Mouse (Mus musculus) MEL-GATA-1-ER (cell line): Measurements from ENCODE around the gene H1f0.
"Not testable (repeated sequence)": the region's sequence is repeated elsewhere in the genome, so short reads cannot be mapped to it uniquely, and the experiment has no call there.

Experiments used
- DNase-seq: peaks from one replicate; pipeline ENCODE4 v3.0.0-alpha.2; 2012; ENCODE audit warnings: low read depth; ENCODE audit errors: extremely low read depth

The H1f0 gene

DNA sequence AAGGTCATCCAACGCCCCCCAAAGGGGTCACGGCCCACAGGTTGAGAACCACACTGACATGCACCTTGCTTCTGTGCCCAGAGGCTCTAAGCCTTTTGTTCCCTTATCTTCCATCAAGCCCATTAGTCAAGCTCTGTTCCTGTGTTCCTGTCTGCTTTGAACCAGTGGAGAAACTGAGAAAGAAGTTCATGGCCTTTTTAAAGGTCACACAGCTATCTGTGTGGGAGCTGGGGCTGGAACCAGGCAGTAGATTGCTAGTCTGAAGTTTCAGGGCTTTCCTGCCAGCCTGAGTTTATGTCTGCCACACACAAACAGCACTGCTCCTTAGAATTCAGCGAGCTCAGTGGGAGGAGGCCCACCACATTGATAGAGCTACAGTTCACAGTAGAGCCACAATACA, 25.2 kb upstream of the H1f0 start:
- DNase-seq = no peak

DNA sequence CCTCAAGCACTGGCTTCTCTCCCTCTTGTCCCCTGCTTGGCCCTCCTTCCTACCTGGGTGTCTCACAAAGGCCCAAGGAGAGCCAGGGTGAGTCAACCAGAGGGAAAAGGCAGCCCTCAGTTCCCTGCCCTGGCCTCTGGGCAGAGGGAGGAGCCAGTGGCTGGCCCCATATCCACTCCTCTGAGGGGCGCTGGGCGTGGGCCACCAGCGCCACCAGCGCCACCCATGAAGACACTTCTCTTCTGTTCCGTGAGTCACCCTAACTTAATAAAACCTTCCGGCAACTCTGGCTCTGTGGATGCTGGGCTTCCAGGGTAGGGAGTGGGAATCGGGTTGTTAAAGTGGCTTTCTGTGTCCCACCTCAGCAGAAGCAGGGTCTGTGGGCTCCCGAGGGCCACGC, 22.7 kb upstream of the H1f0 start:
- DNase-seq = no peak

DNA sequence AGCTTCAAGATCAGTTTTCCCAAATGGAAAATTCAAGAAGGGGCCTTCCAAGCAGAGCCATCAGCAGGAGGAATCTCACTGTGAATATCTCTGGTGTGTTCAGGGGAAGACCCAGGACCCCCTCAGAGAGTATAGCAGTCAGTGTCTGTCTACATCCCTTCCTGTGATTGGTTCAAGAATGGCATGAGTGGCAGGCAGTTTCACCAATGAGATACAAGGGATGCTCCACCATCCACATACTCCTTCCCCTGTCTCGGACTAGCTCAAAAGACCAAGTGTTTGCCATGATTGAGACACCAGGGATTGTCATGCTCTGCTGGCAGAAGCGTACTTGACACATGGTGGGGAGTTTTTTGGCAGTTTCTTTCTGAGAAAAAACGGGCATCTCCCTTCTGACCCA, 21.6 kb upstream of the H1f0 start:
- DNase-seq = no peak

DNA sequence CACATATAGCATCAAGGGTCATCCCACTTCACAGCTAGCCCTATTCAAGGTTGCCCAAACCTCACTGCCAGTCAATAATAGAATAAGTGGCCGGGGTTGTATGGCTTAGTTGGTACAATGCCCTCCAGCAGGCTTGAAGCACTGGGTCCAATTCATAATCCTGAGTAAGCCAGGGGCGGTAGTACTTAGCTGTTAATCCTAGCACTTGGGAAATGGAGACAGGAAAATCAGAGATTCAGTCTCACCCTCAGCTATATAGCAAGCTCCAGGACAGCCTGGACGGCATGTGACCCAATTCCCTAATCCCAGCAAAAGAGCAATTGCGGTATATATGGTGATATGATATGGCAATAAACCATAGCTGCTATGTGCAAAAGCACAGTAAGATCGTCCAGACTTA, 21.2 kb upstream of the H1f0 start:
- DNase-seq = no peak

DNA sequence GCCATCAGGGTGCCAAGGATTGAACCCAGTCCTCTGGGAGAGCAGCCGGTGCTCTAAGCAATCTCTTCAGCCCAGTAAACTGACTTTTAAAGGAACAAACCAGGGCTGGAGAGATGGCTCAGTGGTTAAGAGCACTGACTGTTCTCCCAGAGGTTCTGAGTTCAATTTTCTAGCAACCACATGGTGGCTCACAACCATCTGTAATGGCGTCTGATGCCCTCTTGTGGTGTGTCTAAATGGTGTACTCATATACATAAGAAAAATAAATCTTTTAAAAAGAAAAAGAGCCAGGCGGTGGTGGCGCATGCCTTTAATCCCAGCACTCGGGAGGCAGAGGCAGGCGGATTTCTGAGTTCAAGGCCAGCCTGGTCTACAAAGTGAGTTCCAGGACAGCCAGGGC, 20.4 kb upstream of the H1f0 start:
- not testable (repeated sequence) for DNase-seq

DNA sequence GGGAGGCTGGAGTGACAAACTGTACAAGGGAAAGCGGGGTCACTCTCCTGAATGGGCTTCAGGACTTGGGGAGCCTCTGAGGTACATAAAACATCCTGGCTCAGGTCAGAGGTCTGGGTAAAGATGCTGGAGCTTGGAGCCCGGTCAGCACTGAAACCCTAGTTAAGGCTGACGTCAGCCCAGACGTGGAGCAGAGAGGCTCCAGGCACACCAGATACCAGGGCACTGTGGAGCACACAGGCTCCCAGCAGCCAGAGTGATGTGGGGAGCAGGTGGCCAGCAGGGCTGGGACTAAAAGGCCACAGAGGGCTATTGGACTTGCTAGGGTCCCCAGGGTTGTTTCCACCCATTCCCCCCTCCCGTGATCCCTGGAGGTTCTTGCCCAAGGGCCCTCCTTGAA, 18.5 kb upstream of the H1f0 start:
- DNase-seq = no peak

DNA sequence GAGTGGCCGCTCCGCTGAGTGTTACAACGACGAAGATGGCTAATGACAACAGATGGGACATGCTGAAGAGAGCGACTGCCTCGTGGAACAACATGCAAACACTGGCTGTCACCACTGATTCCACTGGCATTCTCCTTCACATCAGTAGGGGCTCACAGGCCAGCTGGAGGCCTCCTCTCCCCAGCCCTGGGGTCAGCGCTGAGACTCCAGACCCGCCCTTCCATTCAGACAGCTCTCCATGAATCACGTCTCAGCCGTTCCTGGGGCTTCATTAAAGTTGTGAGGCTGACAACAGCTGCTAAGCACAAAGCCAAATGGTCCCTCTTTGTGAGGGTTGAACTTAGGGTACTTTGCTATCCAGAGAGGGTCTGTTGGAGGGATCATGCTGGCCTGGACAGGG, 16.7 kb upstream of the H1f0 start:
- no peak for DNase-seq

DNA sequence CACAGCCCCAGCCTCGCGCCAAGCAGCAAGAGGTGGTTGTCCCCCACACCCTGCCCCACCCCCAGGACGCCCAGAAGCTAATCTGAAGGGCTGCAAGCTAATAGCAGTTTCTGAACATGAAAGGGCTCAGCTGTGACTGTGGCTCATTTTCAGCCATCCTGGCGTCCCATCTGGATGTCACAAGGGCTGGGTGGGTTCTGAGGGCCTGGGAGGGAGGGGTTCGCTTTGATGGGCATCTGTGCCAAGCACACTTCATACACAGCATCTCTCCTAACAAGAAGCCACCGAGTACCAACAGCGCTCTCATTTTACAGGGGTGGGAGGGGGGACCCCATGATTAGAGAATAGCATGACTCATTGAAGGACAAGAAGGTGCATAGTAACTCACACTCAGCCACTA, 14.9 kb upstream of the H1f0 start:
- no peak for DNase-seq

DNA sequence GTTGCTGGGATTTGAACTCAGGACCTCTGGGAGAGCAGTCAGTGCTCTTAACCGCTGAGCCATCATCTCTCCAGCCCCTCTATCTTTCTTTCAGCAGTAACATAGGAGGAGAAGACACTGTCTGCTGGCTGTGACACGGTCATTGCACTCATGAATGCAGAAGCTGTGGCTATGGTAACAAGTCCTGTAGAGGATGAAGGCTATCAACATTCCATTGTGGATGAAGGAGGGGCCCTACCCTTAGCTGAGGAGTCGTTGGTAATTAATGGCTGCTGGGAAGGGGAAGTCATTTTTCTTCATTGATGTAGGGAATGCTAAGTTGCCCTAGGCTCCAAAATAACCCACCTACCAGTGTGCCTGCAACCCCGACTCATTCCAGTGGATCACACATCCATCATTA, 10.1 kb upstream of the H1f0 start:
- DNase-seq = no peak

DNA sequence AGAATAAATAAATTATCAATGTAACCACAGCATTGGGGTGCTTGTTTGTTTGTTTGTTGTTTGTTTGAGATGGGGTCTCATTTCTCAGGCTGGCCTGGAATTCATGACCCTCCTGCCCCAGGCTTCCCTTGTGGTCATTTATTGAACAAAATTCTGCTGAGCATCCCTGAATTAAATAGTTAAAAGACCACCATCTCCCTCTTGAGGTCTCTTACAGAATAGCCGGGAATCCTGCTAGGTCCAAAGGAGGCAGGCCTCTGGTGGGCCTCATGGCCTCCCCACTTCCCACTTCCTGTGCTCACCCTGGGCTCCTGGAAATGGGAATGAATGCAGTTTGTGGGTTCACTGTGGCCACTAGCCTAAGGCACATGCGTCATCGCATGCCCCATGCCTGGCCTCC, 9.4 kb upstream of the H1f0 start:
- DNase-seq = no peak

DNA sequence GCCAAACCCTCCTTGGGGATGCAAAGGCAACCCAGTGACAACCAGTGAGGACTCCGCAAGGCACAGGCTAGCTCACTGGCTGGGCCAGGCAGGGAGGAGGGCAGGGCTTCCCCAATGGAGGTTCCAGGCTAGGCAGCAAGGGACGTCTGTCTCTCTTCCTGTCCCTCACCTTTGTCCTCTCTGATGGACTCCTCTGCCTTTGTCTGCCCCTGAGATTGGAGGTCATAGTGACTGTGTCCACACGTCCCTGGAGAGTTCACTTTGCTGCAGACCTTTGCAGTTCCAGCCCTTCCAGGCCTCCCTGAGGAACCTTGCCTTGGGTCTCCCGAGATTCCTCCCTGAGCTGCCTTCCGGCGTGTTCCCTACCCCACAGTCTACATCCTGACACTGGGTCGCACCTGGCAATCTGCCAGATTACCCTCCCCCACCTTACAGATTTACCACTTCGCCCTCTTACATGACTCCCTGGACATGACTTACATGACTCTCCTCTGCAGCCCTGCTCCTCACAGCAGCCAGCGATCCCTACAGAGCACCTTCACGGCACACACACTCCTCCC, 5.5 kb upstream of the H1f0 start:
- no peak for DNase-seq

DNA sequence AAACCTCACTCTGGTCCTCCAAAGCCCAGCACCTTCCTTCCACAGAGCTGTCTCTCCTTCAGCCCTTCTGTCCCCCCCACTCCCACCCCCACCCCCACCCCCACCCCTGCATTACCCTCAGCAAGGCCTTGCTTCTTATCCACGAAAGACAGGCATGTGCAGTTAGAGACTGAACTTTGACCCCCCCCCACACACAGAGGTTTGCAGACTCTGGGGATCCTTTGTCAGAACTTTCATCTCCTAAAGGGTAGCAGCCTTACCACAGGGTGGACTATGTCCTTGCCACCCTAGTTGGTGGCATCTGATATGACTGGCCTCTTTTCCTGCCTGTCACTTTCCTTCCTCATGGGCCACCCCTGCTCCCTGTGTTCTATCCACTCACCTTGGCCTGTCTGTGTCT, 4.9 kb upstream of the H1f0 start:
- DNase-seq = no peak

DNA sequence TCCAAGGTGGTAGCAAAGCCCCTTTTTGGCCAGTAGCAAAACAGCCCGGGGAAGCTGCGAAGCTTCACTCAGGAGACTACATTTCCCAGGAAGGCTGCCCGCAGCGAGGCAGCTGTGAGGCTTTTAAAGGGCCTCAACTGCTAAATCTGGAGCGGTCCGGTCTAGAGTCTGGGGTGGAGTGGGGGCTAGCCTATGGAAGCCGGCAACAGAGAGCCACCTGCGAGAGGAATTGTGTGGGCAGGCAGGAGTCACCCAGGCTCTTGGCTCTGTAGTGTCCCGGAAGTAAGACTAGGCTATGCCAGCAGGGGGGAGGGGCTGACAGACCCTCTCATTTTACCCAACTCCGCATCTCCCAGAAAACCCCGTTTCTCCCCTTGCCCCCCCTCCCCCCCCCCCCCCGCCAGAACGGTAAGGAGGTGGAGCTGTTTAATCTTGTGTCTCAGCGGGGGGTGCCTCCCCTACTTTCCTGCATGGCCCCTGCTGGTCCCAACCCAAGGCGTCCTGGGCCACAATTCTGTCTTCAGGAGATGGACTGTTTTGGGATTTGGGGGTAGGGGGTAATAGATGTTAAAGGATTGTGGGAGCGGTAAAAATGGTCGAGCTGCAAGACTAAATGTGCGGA, 2.5 kb upstream of the H1f0 start:
- no peak for DNase-seq

DNA sequence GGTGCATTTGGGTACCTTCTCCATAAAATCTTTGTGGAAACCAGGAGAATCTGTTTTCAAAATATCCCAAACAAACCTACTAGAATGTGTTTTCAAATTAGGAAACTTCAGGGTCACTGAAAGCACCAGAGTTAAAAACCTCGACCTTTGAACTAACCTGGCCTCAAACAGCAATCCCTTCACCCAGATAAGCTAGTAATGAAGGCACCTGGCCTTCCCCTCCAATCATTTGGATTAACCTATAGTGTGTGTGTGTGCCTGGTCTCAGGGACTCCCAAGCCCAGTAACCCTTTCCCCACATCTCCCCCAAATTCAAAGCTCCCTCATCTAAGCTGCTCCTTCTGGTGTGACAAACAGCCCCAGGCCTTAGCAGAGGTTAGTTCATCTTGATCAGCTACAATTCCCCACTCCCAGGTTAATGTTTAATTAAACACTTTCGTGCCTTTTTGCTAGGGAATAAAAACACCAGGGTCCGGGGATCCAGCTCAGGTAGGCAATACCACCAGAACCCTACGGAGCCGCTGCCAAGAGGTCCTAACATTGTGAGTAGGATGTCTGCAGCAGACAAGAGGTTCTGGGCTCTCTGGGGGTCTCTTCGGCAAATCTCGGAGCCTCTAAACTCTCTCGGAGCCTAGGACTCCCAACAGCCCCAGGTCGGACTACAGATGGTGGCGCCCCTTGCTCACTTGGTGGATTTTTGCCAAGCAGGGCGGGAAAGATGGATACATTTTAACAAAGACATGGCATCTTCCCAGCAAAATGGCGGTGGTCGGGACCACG, 1.5 kb upstream of the H1f0 start:
- DNase-seq = no peak

DNA sequence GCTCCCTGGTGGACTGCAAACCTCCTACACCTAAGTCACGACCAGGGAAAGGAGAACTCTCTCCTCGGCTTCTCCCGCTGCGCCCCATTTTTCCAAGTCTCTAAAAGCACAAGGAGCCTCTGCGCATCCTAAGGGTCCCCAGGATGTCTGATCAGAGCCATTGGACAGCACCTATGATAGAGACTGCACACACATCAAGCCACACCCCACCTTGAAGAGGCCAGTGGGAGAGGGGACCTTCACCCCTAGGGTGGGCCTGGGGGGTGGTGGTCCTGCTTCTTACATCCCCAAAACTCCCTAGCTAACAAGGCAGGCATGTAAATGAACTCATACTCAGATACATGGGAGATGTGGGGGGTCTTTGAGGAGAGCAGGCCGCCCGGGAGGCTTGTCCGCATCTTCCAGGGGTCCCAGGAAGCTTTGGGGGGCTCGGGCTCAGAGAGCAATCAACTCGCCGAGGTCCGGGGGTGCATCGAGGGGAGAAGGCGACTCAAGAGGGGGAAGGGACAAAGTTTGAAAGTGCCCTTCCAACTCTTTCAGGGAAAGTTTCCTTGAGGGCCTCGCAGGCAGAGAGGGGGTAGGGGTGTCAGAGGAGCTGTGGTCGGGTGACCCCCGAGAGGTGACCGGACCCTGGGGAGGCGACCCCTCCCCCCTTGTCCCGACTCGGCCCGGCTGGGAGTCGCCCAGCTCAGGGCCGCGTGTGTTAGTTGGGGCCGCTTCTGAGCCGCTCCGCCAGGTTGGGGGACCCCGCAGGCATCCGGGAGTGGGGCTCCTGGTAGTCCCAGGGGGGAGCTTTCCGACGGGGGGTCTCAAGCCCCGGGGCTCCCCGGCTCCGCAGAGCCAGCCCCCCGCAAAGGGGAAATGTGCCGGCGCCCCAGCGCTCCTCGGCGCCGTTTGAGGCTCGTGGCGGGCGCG, 702 bp upstream of the H1f0 start:
- no peak for DNase-seq

DNA sequence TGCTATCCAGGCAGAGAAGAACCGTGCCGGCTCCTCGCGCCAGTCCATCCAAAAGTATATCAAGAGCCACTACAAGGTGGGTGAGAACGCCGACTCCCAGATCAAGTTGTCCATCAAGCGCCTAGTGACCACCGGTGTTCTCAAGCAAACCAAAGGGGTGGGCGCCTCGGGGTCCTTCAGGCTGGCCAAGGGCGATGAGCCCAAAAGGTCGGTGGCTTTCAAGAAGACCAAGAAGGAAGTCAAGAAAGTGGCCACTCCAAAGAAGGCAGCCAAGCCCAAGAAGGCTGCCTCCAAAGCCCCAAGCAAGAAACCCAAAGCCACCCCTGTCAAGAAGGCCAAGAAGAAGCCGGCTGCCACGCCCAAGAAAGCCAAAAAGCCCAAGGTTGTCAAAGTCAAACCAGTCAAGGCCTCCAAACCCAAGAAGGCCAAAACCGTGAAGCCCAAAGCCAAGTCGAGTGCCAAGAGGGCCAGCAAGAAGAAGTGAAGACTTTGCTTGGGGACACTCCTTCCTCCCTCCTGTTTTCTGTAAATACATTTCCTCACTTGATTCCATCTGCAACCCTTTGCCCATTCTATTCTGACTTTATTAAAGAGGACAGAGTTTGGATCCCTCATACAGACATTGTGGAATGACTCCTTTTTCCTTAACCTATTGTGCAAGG, 704 bp downstream of the H1f0 start:
- no peak for DNase-seq

DNA sequence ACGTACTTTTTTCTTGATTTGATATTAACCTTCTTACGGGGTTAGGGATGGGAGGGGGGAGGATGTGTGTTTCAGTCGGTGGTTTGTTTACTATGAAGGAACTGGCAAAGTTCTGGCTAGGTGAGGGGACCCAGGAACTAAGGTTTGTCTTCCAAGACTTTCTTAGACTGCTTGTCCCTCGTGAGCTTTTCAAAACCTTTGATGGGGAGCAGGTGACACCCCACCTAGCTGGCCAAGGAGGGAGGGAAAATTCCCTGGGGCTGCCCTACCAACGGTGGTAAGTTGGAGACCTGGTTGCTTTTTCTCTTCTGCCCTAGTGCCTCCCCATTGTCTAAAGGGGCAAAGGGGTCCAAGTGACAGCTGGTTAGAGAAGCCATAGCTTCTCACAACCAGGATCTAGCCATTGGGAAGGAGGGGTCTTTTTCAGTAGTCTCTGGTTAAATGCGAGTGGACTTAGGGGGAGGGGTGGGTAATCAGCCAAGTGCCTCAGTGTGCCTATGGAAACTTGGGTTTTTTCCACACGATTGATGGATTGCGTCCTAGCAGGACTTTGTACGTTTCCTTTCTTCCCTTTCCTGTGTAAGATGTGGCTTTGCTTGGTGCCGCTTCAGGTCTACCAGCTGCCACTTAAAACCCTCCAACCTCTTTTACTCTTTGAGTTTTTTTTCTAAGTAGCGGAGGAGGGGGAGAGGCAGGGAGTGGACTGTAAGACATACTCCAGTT, 1.4 kb downstream of the H1f0 start:
- DNase-seq = no peak

DNA sequence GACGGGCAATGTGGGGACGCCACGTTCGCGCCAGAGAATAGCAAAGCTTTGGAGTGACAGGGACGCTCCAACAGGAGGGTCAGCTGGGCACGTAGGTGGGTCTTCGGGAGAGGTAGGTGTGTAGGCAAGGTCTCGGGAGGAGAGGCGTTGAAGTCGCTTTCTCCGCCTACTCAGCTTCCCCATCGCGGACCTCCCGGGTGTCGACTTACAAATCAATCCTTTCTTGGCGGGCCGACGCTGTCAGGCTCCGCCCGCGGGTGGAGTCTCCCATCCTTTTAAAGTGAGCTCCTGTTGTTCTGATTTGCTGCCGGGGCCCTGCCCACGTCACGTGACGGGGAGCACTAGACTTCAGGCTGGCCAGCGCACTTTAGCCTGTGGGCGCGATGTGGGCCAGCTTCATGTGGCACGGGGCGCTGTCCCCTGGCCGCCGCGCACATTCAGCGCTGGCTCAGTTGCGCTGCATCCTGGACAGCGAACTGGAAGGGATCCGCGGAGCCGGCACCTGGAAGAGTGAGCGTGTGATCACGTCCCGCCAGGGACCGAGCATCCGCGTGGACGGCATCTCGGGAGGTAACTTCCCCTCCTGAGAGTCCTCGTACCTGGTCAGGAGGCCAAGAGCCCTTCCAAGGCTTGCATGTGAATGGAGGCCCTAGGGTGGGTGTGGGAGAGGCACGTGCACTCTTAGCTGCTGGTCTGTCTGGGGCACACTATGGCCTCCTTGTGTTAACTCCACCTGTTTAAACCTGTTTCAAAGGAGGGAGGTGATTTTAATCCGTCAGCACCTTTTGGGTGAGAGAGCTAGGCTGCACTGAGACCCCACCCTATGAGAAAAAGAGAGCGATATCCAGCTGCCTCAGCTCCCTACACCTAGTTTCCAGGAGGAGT, 2.5 kb downstream of the H1f0 start:
- peak; percentile 91 for DNase-seq

DNA sequence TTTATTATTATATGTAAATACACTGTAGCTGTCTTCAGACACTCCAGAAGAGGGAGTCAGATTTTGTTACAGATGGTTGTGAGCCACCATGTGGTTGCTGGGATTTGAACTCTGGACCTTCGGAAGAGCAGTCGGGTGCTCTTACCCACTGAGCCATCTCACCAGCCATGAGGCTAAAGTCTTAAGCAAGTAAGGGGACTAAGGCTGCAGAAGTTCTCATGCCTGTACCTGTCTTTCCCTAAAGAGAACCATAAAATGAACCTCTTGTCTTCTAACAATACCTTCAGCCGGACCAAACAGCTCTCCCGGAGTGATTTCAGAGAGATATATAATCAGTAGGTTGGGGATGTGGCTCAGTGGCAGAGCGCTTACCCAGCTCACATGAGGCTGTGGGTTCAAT, 3.7 kb downstream of the H1f0 start:
- DNase-seq = not testable (repeated sequence)

DNA sequence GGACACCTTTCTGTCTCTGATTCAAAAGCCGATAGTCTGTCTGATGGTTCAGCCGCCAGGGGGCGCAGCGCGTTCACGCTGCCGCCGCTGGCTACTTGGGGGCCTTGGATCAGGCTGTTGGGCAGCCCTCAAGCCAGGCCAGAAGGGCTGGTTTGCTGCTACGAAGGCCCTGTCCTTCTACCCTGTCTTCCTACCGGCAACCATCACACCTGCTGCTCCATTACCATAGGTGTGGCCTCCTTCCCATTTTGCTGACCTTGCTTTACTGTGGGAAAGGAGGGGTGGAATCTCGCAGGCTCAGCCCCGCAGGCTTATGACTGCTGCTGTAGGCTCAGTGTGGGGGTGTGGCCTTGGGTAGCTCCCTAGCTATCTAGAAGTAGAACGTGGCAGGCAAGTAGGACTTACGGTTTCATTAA, 9.7 kb downstream of the H1f0 start:
- DNase-seq = peak; percentile 75
